Mouse (Mus musculus) kidney, adult 2 months (tissue): ENCODE data around the gene Igsf21.

Experiments
- CTCF ChIP-seq: fragments of 200-500 bp; conservative IDR thresholded peaks from 2 replicates; pipeline ENCODE4 v1.5.1; 2011; ENCODE audit warnings: low read depth, mild to moderate bottlenecking, control low read depth, low read length, moderate library complexity, mixed read lengths; ENCODE audit not compliant: insufficient read depth, insufficient read length
- POLR2A ChIP-seq: fragments of 200-500 bp; IDR thresholded peaks from one replicate; pipeline ENCODE4 v1.6.1; 2011; ENCODE audit warnings: low read depth, low read length, control low read depth

DNA sequence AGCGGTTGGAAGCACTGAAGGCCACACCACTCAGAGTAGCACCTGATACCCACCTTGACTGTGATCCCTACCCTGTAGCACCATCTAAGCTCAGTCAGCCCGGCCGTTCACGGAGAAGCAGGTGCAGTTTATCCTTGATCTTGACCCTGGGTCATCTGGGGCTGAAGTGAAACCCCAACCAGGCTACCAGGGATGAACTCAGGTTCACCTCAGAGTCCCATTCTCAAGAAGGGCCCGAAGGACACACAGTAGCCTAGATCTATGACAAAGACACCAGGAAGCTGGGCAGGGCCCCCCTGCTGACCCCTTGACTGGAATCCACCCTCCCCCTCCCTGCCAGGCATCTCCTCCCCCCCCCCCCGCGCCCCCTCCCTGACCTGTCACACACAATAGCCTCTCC is 18.7 kb downstream of the Igsf21 start:
- no peak for TF ChIP-seq POLR2A
- TF ChIP-seq CTCF: no peak
